Mouse (Mus musculus) spleen, postnatal 10 days (tissue): ENCODE measurements around the gene Ndel1.
A peak's percentile ranks its signal among the peaks of the same experiment; 100 is the strongest.

Experiments used
- DNase-seq, 2 experiments: peaks; one replicate each; pipeline ENCODE4 v3.0.0; 2021 to 2022; ENCODE audit warnings: low spot score in 2 of 2

Gene Ndel1

GRCm38 (mm10) chr11:68871748-68872147 is at the start of gene Ndel1:
Gene Ndel1, minus strand, starts transcription at chr11:68871858.
- DNase-seq, result peak in 1 of 2 experiments; percentile 52

- no peak for DNase-seq
These were observed 42.9 kb upstream of the Ndel1 start for GRCm38 (mm10) chr11:68914566-68914965.

GRCm38 (mm10) chr11:68911531-68912177 is 40.0 kb upstream of the Ndel1 start:
- no peak for DNase-seq

GRCm38 (mm10) chr11:68908846-68909503 is 37.3 kb upstream of the Ndel1 start:
- no peak for DNase-seq

- DNase-seq, result no peak
These were observed 35.6 kb upstream of the Ndel1 start for GRCm38 (mm10) chr11:68907251-68907650.

GRCm38 (mm10) chr11:68906461-68906790 is 34.8 kb upstream of the Ndel1 start:
- no peak for DNase-seq

- DNase-seq, result no peak
These were observed 34.2 kb upstream of the Ndel1 start for GRCm38 (mm10) chr11:68905665-68906460.

GRCm38 (mm10) chr11:68905138-68905531 is 33.5 kb upstream of the Ndel1 start:
- DNase-seq, result no peak

- peak; percentile 51 to 78 for DNase-seq
These were observed 32.9 kb upstream of the Ndel1 start for GRCm38 (mm10) chr11:68904375-68905137.

- no peak for DNase-seq
These were observed 32.1 kb upstream of the Ndel1 start for GRCm38 (mm10) chr11:68903775-68904174.

- no peak for DNase-seq
These were observed 31.2 kb upstream of the Ndel1 start for GRCm38 (mm10) chr11:68902823-68903222.

GRCm38 (mm10) chr11:68902367-68902766 is 30.7 kb upstream of the Ndel1 start:
- no peak for DNase-seq

- DNase-seq, result no peak
These were observed 30.3 kb upstream of the Ndel1 start for GRCm38 (mm10) chr11:68902047-68902364.

- peak; percentile 99 for DNase-seq
These were observed 29.8 kb upstream of the Ndel1 start, which contains the start of gene Rpl26 for GRCm38 (mm10) chr11:68901351-68902046. Gene Rpl26, plus strand, starts transcription at chr11:68901583.

- DNase-seq, result no peak
These were observed 29.1 kb upstream of the Ndel1 start for GRCm38 (mm10) chr11:68900519-68901350.

GRCm38 (mm10) chr11:68899815-68900214 is 28.2 kb upstream of the Ndel1 start:
- no peak for DNase-seq

GRCm38 (mm10) chr11:68898790-68899189 is 27.1 kb upstream of the Ndel1 start:
- DNase-seq, result no peak

GRCm38 (mm10) chr11:68897838-68898237 is 26.2 kb upstream of the Ndel1 start:
- no peak for DNase-seq

- peak in 1 of 2 experiments; percentile 76 for DNase-seq
These were observed 25.5 kb upstream of the Ndel1 start for GRCm38 (mm10) chr11:68897120-68897519.

- DNase-seq, result no peak
These were observed 24.6 kb upstream of the Ndel1 start for GRCm38 (mm10) chr11:68896247-68896646.
